Mouse (Mus musculus) heart, adult 2 months (tissue): ENCODE measurements at regions not wholly inside any gene's neighbourhood (a gene's known extent, or its start where the extent isn't known, plus 50 kb on each side); places are given as distances from the start of the nearest gene placed in this dataset.

ENCODE experiments used
- CTCF ChIP-seq: fragments of 200-600 bp; IDR thresholded peaks from 2 replicates; pipeline ENCODE4 v1.8.1; 2022; ENCODE audit warnings: antibody characterized with exemption, mild to moderate bottlenecking, moderate library complexity
- EP300 ChIP-seq: fragments of 200-500 bp; IDR thresholded peaks from 2 replicates; pipeline ENCODE4 v1.6.1; 2011; ENCODE audit warnings: low read depth, low read length, control low read depth; ENCODE audit not compliant: insufficient read depth
- POLR2A ChIP-seq: fragments of 200-500 bp; IDR thresholded peaks from 2 replicates; pipeline ENCODE4 v1.6.1; 2011; ENCODE audit warnings: mild to moderate bottlenecking, low read depth, low read length, control low read depth; ENCODE audit not compliant: insufficient read depth

- no peak for TF ChIP-seq POLR2A
- TF ChIP-seq CTCF = no peak
- no peak for TF ChIP-seq EP300
Observed at GRCm38 (mm10) chr9:67129891-67130290, 80.7 kb upstream of the Tpm1 start.
